Mouse (Mus musculus) liver (tissue): ENCODE results near the gene Trpv2.

Experiments used
- DNase-seq: peaks from one replicate; pipeline ENCODE4 v3.0.0-alpha.2; 2020; ENCODE audit warnings: mixed read lengths

The Trpv2 gene

DNA sequence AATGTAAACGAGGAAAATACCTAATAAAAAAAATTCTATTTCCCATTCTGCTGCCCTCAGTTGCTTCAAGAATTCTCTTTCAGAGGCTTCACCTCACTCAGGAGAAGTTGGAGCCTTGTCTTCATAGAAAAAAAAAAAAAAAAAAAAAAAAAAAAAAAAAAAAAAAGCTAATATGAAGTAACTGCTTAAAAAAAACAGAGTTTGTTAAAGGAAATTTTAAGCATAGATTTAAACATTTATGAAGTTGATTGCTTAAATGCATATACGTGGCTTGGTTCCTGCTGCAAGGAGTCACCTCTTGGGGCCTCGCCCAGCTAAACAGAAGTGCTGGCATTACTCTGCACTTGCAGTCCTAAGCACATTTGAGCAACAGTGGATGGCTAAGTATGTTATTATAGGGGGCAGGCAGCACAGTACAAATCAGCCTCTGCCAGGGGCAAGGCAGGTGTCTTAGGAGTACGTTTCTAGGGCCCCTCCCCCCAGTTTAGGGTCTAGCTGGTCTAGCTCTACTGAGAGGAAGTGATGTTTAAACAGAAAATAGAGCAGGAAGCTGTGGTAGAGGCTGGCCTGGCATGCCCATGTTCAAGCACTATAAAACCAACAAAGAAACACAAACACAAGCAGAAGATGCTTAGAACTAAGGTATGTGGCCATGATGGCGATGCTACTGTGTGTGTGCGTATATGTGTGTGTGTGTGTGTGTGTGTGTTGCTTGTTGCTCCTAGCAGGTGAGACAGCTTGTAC is at the start of gene Trpv2:
Gene Trpv2, plus strand, starts transcription at position 528 of the 744 bp plus-strand sequence.
- DNase-seq: no peak

GRCm38 (mm10) chr11:62537089-62537488 is 37.2 kb upstream of the Trpv2 start:
- DNase-seq: no peak

GRCm38 (mm10) chr11:62537590-62537989 is 36.7 kb upstream of the Trpv2 start:
- no peak for DNase-seq

GRCm38 (mm10) chr11:62538321-62539088 is 35.8 kb upstream of the Trpv2 start:
- peak; percentile 73 for DNase-seq

DNA sequence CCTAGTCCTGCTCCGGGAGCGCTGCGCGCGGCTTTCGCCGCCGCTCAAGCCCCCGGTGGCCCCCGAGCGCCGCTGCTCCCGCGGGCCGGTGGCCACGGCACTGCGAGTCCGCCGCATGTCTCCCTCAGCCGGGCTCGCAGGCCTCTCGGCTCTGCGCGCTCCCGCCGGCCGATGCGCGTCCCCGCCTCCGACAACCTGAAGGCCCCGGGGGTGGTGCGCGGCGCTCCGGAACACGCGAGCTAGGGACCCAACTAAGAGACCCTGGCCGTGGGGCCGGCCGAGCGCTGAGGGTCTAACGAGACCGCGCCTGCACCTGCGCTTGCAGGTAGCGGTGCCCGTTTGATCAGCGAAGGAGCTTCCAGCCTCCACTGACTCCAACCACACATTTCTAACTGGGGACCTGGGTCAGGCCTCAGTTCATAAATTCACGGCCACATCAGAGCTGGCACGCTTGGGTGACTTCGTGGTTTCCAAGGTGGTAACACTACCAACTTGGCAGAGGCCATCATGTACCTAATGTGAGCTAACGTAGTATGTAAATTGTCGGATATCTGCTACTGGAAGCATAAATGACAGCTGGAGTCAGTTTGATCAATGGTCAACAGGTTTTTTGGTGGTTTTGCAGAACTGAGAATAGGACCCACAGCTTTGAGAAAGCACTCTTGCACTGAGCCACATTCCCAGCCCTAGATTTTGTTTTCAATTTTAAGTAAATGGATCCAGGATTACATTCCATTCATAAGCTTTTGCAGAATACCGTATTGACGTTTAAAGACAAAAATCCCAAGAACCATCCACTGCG is 35.0 kb upstream of the Trpv2 start, which contains the start of gene Cenpv:
Gene Cenpv, minus strand, starts transcription at position 173 of the 802 bp plus-strand sequence.
- peak; percentile 83 for DNase-seq

- DNase-seq: no peak
Measured at GRCm38 (mm10) chr11:62540167-62540566, 34.1 kb upstream of the Trpv2 start.

DNA sequence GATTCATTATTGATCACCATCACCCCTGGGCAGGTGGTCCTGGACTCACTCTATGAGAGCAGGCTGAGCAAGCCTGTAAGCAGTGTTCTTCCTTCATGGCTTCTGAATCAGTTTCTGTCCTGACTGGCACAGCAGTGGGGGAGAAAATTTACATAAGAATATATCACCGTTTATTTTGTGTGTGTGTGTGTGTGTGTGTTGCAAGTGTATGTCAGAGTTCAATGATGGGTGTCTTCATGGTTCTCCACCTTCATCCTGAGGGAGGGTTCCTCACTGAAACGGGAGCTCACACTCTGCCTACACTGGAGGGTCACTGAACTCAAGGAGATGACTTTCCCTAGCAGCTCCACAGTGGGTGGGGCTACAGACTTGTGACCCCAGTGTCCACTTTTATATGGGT is 33.3 kb upstream of the Trpv2 start:
- no peak for DNase-seq

- DNase-seq: no peak
Measured at GRCm38 (mm10) chr11:62541581-62541980, 32.7 kb upstream of the Trpv2 start.

DNA sequence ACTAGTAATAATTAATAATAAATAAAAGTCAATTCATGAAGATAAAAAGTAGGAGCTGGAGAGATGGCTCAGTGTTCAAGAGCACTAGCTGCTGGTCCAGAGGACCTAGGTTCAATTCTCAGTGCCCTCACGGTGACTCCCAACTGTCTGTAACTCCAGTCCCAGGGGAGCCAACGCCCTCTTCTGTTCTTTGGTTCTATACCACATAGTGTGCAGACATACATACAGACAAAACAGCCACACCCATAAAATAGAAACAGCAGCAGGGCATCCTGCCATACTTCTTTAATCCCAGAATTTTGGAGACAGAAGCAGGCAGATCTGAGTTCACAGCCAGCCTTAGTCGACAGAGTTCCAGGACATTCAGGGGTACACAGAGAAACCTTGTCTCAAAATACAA is 30.3 kb upstream of the Trpv2 start:
- no peak for DNase-seq

- DNase-seq: peak; percentile 72
Measured at GRCm38 (mm10) chr11:62549782-62550181, 24.5 kb upstream of the Trpv2 start.

GRCm38 (mm10) chr11:62550227-62550685 is 24.0 kb upstream of the Trpv2 start:
- DNase-seq: peak; percentile 87

DNA sequence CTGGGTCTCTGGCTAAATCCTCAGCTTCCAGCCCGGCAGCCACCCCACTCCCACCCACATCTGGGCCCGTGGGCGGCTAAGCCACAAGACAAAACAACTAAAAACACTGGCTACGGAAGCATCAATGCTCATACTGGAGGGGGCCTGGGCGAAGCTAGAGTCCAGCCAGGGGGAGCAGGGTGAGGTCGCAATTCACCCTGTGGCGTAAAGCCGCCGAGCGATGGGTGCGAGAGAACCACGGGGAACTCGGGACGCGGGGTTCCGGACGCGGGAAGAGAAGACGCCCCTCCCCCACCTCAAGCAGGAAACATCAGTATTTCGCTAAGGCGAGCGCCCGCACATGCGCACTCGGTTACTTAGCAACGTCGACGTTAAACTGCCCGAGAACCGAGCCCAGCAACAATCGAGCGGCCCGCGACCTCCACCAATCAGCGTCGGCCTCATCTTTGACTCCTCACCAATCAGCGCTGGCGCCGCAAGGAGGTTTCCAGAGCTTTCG is 23.5 kb upstream of the Trpv2 start, which contains the start of gene Ubb:
Gene Ubb, plus strand, starts transcription at position 445 of the 499 bp plus-strand sequence.
- DNase-seq: peak; percentile 99

DNA sequence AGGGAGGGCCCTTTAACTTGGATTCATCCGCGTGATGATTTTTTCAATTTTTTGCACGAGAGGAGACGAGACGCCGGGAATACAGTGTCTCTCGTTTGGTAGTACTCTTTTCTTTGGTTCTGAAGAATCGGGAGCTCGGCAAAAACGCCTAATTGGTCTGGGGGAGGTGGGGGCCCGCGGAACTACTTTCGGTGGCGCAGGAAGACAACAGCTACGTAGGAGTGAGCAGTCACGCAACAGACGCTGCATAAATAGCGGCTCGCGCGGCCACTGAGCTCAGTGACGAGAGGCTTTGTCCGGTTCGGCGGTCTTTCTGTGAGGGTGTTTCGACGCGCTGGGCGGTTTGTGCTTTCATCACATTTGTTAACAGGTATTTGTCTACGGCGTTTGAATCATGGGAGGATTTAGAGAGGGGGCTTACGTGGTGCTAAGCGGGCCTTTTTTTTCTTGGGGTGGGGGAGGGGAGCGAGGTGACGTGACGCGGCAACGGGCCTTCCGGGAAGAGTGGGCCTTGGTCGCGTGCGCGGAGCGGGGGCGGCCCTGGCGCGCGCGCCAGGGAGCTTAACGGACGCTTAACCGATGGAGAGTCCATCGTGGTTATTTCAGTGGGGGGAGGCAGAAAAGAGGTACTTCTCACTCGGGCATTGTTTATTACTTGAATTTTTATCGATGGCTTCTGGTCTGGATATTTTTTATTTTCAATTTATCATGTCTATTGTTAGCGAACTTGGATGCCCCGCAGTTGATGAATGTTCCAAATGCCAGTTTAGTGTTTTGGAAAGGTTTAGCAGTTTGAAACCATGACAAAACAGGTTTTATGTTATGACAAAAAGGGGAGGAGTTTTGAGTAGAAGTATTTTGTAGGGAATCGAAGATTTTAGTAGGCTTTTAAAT is 22.8 kb upstream of the Trpv2 start:
- peak; percentile 92 for DNase-seq

GRCm38 (mm10) chr11:62553186-62553585 is 21.1 kb upstream of the Trpv2 start:
- DNase-seq: no peak

DNA sequence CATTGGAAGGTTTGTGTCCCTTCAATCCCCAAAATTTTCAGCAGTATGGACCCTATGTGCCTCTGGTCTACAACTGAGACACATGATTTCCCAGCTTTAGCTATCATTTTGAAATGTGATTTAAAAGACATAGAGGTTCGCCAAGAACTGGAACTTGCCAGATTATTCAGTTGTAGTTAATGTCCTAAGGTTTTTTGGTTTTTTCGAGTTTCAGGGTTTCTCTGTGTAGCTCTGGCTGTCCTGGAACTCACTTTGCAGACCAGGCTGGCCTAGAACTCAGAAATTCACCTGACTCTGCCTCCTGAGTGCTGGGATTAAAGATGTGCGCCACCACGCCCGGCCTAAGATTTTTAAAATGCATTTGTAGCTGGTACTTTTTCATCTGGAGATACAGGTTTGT is 20.7 kb upstream of the Trpv2 start:
- no peak for DNase-seq

DNA sequence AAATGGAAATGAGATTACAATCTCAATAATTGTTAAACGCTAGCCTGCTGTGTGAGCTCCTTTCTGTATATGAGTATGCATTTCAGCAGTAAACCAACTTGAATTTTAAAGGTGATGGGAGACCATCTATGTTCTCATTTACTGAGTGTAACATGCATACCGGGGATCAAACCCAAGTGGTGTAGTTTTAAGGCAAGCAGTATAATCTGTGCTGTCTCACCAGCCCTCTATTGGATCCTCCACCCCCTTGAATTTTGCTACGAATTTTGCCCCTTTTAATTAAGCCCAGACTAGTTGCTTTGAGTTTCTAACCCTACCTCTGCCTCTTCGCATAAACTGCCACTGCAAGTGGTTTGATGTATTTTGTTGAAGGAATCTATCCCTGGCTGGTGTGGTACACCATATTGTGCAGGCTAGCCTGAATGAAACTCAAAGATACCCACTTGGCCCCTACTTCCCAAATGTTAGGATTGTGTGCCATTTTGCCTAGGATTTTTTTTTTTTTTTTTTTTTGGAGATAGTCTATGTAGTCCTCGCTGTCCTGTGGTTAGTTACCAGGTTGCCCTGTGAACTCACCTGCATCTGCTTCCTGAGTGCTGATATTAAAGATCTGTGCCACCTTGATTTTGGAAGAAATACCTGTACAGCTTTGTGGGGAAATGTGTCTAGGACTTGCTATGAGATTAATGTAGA is 20.0 kb upstream of the Trpv2 start:
- no peak for DNase-seq

DNA sequence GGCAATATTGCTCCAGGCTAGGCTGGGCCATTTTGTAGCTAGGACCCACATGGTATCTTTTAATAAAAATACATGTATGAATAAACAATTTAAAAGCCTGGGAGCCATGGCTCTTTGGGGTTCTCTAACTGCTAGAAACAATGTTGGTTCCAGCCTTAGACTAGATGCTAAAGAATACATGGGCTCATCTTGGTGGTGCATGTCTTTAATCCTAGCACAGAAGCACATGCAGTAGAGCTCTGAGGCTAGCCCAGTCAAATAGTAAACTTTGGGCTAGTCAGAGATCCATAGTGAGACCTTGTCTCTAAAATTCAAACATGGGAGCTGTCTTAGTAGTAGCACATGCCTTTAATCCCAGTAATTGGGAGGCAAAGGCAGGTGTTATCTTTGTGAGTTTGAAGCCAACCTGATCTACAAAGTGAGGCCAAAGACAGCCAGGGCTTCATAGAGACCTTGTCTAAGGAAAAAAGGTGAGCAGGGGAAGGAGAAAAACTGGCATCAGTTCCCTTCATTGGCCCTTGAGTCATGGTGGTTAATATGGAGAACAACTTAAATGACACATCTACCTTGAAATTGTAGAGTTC is 19.3 kb upstream of the Trpv2 start:
- DNase-seq: no peak

- DNase-seq: no peak
Measured at GRCm38 (mm10) chr11:62555896-62556412, 18.3 kb upstream of the Trpv2 start.

DNA sequence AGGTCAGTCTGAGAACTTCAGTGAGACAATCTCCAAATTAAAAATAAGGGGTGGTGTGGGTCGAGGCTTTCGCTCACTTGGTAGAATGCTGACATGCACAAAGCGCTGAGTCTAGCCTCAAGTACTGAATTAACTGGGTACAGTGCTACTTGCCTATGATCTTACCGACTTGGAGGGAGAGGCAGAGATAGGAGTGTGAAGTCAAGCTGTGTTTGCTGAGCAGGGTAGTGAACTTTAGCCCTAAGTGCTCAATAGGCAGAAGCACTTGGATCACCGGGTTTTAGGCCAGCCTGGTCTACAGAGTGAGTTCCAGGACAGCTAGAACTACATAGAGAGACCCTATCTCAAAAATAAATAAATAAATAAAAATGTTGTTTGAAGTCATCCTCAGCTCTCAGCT is 17.1 kb upstream of the Trpv2 start:
- DNase-seq: no peak

- DNase-seq: no peak
Measured at GRCm38 (mm10) chr11:62558152-62558551, 16.1 kb upstream of the Trpv2 start.
